Mouse (Mus musculus) gastrocnemius, adult 8-10 months (tissue): ENCODE results near the gene Baz2b. TPM values are rescaled to one million over a fixed set of nuclear protein-coding genes. Genes with fewer than 3 reads are reported as not detected.
A peak's percentile ranks its signal among the peaks of the same experiment; 100 is the strongest.
"Not testable (repeated sequence)": the region's sequence is repeated elsewhere in the genome, so short reads cannot be mapped to it uniquely, and the experiment has no call there.

Experiments
- DNase-seq, 2 experiments: peaks; one replicate each; pipeline ENCODE4 v3.0.0; 2022; ENCODE audit warnings: low spot score in 2 of 2
- total RNA-seq, 4 experiments: library from RNA; stranded (reverse); gene quantifications; 2 replicates each; pipeline ENCODE4 v1.2.4; 2022

Baz2b gene
- total RNA-seq, 4 experiments from 2014 or later = 26.3 to 36.8 (median 31.6) TPM

DNA sequence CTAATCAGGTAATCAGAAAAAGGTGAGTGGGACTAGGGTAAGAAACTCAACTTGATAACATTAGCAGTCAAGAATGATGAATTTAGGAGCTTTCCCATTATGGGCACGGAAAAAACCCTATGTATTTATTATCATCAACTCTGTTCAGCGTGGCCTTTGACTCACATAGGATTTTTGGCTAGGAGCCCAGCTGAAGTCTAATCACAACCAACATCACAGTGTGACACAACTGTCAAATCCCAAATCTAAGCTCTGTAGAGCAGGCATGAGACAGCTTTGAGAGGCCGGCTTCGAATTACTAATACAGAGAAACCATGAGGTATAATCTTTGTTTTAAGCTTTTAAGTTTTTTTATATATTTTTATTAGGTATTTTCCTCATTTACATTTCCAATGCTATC is 113.0 kb downstream of the Baz2b start:
- no peak for DNase-seq

DNA sequence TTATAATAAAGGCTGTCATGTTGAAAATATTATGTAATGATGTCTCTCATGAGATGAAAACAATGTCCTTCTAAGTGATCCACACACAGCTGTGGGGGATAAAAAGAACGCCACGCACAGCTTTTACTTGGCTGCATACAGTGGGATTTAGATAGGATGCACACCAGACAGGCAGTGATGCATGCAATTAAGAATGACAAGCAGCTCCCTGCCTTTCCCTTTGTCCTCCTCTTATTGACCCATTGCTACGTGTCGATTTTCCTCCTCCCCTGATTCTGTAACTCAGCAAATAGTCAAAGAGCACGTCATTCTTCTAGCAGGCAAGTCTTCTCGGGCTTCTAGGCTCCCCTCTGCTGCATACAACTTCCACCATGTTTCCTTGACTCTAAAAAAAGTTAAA is 119.4 kb downstream of the Baz2b start:
- no peak for DNase-seq

DNA sequence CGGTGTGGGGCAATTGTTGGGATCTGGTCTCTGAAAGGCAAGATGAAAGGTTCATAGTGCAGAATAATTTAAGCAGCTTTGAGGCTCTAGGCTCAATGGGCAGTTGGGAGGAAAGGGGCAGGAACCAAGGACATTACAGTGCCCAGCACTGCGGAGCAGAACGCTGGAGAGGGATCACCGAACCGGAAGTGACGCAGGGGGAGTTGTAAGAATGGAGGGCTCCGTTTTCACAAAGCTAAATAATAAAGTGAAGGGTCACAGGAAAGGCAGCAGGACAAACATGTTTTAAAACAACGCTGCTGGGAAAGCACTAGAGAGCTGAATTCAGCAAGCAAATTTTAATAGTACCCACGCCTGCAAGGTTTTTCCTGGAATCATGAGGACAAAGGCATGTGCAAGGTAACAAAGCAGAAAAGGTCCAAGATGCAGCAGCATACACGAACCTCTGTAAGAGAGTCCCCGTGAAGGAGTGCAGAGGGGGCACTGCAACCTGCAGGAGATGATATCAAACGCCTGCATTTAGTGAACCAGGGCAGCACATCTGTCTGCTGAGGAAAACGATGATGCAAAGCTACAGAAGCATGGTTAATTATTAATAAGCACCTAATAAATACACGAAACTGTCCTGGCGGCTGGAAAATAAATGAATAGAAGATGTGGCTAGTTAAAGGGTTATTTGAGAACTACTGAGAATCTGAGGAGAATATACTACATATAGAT is 120.0 kb downstream of the Baz2b start:
- no peak for DNase-seq

DNA sequence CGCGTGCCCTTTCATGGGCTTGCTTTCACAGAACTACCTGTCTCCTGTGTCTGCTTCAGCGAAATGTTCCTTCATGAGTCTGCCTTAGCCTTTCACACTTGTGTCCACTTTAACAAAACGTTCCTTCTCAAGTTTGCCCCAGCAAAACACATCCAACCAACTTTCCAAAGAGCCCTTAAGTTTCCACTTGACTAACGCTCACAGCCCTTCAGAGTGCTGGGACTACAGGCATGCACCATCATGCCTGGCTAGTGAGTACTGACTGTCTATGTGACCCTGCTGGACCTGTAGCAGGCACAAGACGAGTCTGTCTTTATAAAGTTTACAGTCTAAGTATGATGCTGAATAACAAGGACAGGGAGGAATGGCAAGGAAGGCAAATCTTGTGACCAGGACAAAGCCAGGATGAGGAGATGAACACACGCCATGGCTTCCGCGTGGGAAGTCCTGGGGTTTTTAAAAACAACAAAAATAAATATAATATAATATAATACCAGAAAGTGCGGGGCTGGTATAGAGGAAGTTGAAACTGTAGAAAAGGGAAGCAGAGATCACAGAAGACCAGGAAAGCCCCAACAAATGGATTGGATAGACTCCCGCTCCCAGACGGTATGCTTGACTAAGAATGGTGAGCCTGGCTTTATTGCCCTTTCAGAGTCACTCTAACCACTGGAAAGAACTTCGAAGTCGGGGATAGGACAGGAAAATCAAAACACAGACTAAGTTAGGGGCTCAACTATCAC is 120.7 kb downstream of the Baz2b start:
- DNase-seq = no peak

DNA sequence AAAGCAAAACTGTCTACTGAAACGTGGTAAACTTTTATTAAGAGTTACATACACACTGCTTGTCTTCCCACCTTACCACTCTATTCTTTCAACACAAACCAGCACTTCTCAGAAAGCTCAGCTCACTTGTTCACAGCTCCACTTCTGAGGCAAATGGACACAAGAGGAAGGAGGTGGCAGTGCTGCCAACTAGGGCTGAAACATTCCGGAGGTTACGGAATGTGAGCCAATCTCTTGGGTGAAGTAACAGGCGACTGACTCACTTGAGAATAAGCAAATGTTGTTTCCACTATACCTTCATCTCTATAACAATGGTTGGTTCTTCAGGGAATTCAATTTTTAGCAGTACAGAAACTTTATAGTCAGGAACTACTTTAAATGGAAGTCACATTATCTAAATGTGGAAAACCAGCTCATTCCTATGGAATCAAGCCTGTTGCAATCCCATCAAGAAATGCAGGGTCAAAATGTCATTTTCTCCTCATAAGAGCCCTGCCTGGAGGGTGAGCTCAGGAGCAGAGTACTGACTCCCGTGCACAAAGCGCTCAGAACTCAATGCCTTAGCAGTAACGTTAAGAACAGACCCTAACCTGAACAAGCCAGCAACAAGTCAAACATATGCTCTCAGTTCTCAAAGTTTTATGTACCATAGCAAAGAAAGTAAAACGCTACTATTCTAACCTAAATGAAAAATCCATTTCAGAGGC is 123.3 kb downstream of the Baz2b start:
- no peak for DNase-seq

DNA sequence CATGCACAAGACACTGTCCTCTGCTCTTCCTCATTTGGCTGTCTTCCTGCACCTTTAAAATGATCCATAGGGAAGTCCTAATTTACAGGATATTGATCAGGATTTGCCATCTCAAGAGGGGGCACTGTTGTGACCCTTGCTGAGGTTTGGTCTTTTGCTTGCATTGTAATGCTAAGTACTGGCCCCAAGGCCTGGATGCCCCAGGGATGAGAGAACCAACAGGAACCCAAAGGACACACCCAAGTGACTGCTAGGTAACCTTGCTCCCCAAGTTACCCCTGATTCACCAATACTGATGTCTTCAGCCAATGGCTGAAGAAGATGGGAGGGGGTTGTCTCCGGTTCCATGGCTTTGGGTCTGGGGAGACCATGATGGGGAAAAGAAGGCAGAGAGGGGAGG is 124.8 kb downstream of the Baz2b start:
- no peak for DNase-seq

DNA sequence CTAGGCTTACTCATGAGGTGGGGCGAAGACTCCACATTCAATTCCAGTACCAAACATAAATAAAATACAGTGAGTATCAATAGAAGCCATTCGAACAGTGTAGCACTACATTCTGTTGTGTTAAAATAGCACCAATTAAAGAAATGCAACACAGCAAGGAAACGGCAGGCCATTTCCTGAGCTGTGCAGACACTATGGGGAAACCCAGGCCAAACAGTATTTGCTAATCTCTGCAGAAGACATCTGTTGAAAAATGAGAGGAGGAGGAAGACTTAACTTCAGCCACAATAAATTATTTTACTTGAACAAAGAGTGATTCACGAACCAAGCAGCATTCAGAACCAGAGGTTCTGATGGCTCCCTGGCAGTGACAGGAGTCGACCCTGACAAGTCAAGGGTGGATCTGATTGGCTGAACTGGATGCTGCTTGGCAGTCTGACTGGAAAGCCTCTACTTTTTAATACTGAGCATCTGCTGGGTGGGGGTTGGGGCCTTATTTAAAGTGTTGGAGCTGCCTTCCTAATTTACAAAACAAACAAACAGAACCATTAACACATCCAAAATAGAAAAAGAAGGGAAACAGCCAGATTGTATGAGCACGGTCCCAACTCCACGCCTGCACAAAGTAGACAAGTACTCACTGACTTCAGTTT is 126.5 kb downstream of the Baz2b start:
- DNase-seq = no peak

DNA sequence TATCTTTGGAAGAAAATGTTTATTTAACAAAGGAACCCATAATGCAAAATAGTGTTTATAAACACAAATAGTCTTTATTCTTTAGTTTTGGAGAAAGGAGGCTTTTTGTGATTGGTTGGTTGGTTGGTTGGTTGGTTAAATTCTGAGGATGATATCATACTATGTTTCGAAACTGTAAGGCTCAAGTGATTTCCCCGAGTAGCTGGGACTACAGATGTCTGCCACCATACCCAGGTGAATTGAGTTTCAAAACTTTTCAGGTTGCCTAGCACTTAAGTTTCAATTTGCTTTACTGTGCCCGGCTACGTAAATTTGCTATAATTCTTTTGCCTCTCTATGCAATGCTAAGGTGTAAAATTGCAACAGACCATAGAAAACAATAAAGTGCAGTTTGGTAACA is 127.4 kb downstream of the Baz2b start:
- no peak for DNase-seq

DNA sequence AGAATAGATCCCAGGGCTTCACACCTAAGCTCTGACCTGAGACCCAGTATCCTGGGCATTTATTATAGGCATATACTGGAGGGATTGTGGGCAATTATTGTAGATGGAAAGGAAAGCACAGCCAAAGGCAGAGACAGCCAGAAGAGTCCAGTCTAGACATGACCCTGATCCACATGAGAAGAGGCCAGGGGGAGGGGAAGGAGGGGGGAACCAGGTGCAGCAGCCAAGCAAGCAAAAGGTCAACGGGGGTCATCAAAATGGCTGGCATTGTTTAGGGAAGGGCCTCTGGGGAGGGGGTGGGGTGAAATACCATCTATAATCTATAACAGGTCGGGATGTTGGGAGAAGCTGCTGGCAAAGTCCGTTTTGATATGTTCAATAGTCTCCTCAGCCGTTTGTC is 128.8 kb downstream of the Baz2b start:
- no peak for DNase-seq

DNA sequence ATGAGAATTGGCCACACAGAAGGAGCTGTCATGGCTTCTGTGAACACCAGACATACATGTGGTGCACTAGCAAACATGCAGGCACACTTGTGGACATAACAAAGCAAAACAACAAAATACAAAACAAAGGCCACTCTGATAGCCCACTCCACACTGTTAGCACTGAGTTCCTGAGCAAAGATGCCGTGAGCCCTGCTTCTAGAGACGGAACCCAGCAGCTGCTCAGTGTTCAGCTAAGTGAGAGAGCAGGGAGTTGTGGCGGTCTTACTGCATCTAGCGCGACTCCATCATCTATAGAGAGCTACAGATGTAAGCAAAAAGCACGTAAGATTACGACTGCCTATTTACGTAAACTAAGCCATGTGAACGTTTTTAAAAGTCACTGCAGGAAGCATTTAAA is 132.0 kb downstream of the Baz2b start:
- DNase-seq = no peak

DNA sequence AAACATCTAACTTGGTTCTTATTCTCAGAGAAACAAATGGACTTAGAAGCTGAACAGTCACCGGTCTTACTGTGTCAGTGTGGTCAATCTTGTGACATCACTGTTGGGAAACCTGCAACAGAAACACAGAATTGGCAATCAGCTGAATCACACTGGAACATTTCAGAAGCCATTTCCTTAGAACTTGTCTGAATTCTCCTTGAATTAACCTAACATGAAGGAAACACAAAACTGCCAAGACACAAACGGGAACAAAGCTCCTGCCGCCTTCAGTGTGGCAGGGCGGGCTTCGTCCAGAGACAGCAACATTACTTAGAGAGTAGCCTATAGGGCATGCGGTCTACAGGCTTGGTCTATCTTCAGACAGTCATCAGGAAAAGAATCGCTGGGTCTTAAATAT is 132.8 kb downstream of the Baz2b start:
- no peak for DNase-seq

DNA sequence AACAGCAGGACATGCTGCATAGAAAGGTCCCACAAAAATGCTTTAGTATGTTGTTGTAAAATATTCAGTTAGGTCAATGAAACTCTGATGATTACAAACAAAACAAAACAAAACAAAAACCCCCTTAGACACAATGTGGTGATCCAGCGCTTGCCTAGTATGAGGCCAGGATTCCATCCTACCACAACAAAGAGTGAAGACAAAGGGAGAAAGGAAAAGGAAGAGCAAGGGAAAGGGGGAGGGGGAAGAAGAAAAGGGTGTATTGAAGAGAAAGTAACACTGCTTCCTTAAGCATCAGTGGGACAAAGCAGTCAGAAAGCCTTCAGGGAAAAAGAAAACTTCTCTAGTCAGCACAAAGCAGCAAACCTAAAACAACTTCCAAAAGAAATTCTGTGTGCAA is 133.6 kb downstream of the Baz2b start:
- no peak for DNase-seq

DNA sequence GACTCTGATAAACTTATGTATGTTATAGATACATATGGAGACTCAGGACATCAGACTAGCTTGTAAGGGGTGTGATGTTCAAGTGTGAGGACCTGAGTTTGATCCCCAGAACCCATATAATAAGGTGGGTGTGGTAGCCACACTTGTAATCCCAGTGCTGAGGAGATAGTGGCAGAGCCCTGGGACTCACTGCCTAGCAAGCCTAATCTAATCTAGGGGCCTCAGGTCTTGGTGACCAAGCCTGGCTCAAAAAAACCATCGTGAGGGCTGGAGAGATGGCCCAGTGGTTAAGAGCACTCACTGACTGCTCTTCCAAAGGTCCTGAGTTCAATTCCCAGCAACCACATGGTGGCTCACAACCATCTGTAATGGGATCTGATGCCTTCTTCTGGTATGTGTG is 135.8 kb downstream of the Baz2b start:
- DNase-seq = not testable (repeated sequence)

DNA sequence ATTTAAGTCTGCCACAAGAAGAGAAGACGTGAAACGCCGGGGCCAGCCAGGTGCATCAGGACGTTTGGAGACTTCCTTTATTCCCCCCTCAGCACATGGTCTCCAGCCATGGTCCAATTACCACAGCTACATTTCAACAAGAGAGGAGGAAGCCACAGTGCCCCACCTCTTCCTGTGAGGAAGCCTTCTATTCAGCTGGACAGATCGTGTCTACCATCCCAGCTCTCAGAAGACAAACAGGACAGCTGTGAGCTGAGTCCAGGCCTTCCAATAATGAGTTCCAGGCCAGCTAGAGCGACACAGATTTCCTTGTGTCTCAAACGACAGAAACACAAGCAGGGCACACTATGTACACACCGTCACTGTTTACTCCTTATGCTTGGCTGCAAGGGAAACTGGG is 137.8 kb downstream of the Baz2b start:
- DNase-seq = peak in 1 of 2 experiments; percentile 35

DNA sequence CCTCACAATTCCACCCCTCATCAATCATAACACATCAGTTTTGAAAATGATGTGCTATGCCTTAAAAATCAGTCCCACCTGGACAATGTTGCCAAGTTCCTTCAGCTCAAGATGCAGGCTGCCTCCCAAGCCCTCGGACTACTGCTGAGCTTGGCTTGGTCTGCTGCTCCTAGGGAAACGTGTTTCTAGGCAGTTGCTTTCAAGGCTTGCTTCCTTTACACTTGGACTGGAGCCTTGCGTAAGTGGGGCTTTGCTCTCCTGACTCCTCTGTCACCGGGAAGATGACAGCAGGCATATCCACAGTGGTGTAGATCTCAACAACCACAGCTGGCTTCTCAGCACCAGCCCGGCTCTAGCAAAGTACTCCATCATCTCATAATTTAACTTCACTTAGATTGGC is 138.7 kb downstream of the Baz2b start:
- DNase-seq = no peak

DNA sequence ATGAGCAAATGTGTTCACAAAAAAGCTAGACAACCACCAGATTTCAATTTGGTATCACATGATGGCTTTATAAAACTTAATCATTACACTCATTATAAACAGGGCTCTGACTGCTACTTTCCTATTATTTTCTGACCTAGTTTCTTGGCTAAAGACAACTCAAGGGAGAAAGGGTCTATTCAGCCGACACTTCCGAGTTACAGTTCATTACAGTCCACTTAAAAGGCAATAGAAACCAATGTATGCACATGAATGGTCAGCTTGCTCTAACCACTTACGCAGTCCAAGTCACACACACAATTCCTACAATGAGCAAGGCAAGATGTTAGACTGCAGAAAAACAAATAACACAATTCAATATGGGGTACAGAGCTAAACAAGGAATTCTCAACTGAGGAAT is 141.2 kb downstream of the Baz2b start:
- DNase-seq = no peak

DNA sequence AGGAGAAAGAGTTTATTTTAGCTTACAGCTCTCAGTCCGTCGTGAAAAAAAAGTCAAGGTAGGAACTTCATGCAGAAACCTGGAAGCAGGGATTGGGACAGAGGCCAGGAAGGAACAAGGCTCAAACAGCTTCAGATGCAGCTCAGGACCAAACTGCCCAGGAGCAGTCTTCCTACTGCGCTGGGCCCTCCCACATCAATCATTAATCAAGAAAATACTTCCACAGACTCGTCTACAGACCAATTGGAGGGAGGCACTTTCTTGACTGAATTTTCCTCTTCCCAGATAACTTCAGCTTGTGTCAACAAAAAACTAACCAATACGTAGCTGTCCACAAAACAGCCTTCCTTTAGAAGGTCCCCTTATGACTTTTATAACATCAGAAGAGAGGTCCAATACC is 144.2 kb downstream of the Baz2b start:
- DNase-seq = no peak

DNA sequence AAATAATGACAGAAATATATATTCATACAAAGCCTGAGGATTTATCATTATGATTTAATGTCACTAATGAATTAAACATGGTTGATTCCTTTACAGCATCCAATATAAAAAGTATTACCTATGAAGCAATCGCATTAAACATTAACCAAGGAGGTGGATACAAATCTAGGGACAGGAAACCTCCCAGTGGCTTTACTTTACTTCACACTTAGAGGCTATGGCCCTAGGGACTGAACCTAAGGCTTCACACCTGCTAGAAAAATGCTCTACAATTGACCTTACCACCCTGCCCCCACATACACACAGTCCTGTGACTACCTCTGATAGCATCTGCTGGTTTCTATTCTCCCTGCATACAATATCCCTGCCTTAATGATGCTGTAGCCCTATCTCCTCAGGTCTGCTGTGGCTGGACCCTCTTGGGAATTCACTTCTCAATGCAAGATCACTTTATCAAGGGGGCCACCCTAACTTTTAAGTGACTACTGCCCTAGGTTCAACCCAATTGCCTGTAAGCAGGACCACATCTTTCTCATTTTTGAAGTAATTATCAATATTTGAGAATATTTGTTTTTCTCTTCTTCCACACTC is 149.4 kb downstream of the Baz2b start:
- no peak for DNase-seq

DNA sequence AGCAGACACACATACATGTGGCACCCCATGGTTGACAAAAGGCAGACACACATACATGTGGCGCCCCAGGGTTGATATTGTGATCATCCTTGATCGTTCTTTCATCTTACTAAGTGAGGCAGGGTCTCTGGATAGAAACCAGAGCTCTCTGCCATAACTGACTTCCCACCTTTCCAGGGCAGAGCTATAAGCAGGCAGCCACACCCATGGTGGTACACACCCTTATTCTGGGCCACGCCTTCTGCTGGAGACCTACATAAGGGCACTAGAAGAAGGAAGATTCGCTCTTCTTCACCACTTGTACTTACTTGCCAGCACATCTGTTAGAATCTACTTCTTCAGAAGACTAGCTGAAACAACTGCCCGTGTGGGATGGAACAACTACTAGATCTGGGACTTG is 150.3 kb downstream of the Baz2b start:
- no peak for DNase-seq

DNA sequence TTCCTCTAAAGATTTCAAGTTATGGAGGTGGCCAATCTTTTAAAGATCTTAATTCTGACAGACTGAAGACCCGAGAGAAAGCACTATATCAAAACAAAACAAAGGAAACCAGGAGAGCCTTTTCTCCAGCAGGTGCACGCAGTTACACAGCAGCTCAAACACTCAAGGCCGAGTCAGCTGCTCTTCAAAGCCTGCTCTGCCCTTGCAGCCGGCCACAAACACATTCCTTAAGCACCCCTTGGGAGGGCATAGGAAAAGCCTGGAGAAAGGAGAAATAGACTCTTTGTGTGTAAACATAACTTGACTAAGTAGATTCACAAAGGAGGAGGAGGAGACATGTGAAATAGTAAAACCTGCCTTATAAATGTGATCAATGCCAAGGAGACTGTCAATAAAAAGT is 153.6 kb downstream of the Baz2b start:
- no peak for DNase-seq

DNA sequence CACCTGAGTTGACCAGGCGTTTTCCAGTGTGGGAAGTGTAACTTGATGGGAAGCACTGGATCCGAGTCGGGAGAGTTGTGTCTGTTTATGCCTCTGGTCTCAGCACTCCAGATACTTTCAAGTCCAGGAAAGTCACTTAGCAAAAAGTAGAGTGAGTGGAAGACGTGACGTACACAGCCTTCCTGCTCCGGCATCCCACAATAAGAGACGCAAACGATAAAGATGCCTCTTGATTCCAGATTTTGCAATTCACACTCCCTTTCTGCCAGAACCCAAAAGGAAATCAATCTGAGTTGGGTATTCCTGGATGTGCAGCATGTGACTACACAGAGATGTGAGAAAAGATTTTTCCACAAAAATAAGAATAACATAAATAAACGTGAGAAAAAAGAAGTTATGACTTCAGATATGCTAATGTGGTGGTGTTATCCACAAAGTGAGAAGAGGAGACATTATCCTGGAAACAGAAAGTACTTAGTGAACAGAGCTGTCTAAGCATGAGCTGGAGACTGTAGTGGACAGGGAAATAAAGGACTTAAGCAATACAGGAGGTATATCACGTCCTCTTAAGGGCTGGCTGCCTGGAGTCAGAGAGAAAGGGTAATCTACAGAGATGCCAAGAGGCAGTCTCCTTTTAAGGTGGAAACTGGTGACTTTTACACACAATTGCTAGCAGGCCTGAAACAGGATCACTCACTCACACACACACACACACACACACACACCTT is 154.7 kb downstream of the Baz2b start:
- no peak for DNase-seq
